Mouse (Mus musculus): ENCODE data around the gene Smad1. TPM values are rescaled to one million over a fixed set of nuclear protein-coding genes. Genes with fewer than 3 reads are reported as not detected.
A peak's percentile ranks its signal among the peaks of the same experiment; 100 is the strongest.

The Smad1 gene
- polyA plus RNA-seq, 1 experiment, result 23.8 TPM

DNA sequence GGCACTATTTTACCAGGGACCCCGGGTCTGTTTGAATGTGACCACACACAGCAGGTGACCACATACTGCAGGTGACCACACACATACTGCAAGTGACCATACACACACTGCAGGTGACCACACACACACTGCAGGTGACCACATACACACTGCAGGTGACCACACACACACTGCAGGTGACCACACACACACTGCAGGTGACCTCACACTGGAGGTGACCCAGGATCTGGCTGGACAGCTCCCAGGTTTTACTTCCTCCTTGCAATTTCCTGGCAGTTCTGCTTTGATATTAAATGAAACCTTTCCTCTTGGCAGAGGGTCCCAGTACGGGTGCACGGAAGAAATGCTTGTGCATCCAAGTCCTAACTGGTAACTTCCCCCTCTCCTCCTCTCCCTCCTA lies 75.3 kb downstream of the Smad1 start:
- TF ChIP-seq POLR2A (IDR thresholded peaks at IDR 0.05; ENCODE audit: insufficient read depth, low read length), result no peak
- TF ChIP-seq CTCF (IDR thresholded peaks at IDR 0.05; ENCODE audit: low read depth, low read length), result no peak
- no peak for TF ChIP-seq EP300 (IDR thresholded peaks at IDR 0.05; ENCODE audit: insufficient read depth, low read depth, low read length)
- no peaks in the 10 kb centered on the region for H3K36me3 ChIP-seq (ENCODE audit: control insufficient read depth, insufficient read depth, low read length, poor library complexity, severe bottlenecking)

DNA sequence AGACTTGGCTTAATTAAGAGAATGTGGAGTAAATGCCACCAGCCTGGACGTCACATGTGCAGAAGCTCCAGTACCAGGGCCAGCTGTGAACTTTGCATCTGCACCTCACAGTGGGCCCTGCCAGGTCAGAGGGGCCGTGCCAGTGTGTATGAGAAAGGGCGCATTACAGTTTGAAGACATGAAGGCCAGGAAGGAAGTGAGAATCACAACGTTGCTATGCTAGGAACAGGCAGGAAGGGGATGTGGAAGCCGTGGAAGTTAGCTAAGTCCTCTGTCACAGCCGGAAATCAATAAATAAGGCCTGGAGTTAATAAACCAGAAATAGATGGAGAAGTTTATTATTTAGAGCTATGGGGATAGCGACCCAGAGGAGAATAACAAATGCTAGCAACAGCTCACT lies 76.2 kb downstream of the Smad1 start:
- no peaks in the 10 kb centered on the region for H3K4me1 ChIP-seq (ENCODE audit: control insufficient read depth, insufficient read depth, low read length)
- no peak overlapping the region for H3K4me3 ChIP-seq (ENCODE audit: low read depth, low read length)
- H3K9me3 ChIP-seq (replicated peaks; ENCODE audit: control insufficient read depth, insufficient read depth, low read length, poor library complexity, severe bottlenecking), result no peaks in the 10 kb centered on the region
- no peak overlapping the region for H3K27ac ChIP-seq (ENCODE audit: insufficient read depth, low read length)
- no peak overlapping the region for H3K9ac ChIP-seq (ENCODE audit: low read depth, poor library complexity, severe bottlenecking)
- no peaks in the 10 kb centered on the region for H3K36me3 ChIP-seq (ENCODE audit: control insufficient read depth, insufficient read depth, low read length, poor library complexity, severe bottlenecking)
- H3K27me3 ChIP-seq (ENCODE audit: control insufficient read depth, insufficient read depth, low read length, poor library complexity, severe bottlenecking), result no peaks in the 10 kb centered on the region
- TF ChIP-seq EP300 (IDR thresholded peaks at IDR 0.05; ENCODE audit: insufficient read depth, low read depth, low read length) (no peak), CTCF (IDR thresholded peaks at IDR 0.05; ENCODE audit: low read depth, low read length) (no peak), POLR2A (IDR thresholded peaks at IDR 0.05; ENCODE audit: insufficient read depth, low read length) (no peak)

More for the DNA sequence above, 75.3 kb downstream of the Smad1 start:
- Histone ChIP-seq H3K4me3 (ENCODE audit: low read depth, low read length) (no peak overlapping the region), H3K27ac (ENCODE audit: insufficient read depth, low read length) (no peak overlapping the region), H3K27me3 (ENCODE audit: control insufficient read depth, insufficient read depth, low read length, poor library complexity, severe bottlenecking) (no peaks in the 10 kb centered on the region), H3K4me1 (ENCODE audit: control insufficient read depth, insufficient read depth, low read length) (no peaks in the 10 kb centered on the region), H3K9me3 (replicated peaks; ENCODE audit: control insufficient read depth, insufficient read depth, low read length, poor library complexity, severe bottlenecking) (no peaks in the 10 kb centered on the region), H3K9ac (ENCODE audit: low read depth, poor library complexity, severe bottlenecking) (no peak overlapping the region)

DNA sequence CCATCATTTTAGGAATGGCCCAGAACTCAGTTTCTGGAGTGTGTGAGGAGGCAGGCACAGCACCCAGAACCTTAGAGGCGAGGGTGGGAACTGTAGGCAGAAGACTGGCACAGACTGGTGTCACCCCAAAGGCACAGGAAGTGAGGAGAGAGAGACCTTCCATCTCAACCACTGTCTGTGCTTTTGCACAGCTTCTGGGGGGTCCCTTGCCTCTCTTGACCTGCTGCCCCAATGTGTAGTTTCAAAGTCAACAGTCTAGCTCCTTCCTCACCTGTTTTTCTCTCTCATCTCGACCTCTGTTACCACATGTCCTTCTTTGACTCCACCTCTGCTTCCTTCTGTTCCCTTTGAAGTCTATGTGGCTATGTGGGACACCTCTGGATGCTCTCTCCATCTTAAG lies 88.5 kb downstream of the Smad1 start:
- no peak for TF ChIP-seq EP300 (IDR thresholded peaks at IDR 0.05; ENCODE audit: insufficient read depth, low read depth, low read length)
- no peak for TF ChIP-seq POLR2A (IDR thresholded peaks at IDR 0.05; ENCODE audit: insufficient read depth, low read length)
- no peak for TF ChIP-seq CTCF (IDR thresholded peaks at IDR 0.05; ENCODE audit: low read depth, low read length)
- no peak overlapping the region for H3K27ac ChIP-seq (ENCODE audit: insufficient read depth, low read length)

DNA sequence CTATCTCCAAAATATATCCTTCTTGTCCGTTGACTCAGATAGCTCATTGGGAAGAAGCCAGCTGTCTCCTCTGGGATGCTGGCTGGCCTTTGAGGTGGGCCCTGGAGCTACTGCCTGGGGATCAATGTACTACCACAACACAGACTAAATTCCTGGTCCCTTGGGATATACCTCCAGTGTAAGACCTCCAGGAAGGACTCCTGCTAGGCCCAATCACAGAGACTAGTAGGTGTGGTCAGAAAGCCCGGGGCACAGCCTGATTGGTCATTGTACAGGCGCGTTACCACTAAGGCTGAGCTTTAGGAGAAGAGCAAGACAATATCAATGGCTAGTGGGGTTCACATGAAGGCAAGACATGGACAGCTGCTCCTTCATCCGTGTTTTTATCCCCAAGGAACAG lies 93.4 kb downstream of the Smad1 start:
- TF ChIP-seq CTCF (IDR thresholded peaks at IDR 0.05; ENCODE audit: low read depth, low read length), result no peak
- TF ChIP-seq EP300 (IDR thresholded peaks at IDR 0.05; ENCODE audit: insufficient read depth, low read depth, low read length), result no peak
- no peak for TF ChIP-seq POLR2A (IDR thresholded peaks at IDR 0.05; ENCODE audit: insufficient read depth, low read length)
- Histone ChIP-seq H3K9me3 (replicated peaks; ENCODE audit: control insufficient read depth, insufficient read depth, low read length, poor library complexity, severe bottlenecking) (no peaks in the 10 kb centered on the region), H3K4me3 (ENCODE audit: low read depth, low read length) (no peak overlapping the region), H3K27ac (ENCODE audit: insufficient read depth, low read length) (no peak overlapping the region), H3K27me3 (ENCODE audit: control insufficient read depth, insufficient read depth, low read length, poor library complexity, severe bottlenecking) (no peaks in the 10 kb centered on the region; the same call in 1 of the 2 replicates), H3K9ac (ENCODE audit: low read depth, poor library complexity, severe bottlenecking) (no peak overlapping the region), H3K36me3 (ENCODE audit: control insufficient read depth, insufficient read depth, low read length, poor library complexity, severe bottlenecking) (no peaks in the 10 kb centered on the region), H3K4me1 (ENCODE audit: control insufficient read depth, insufficient read depth, low read length) (no peaks in the 10 kb centered on the region)

More for the DNA sequence above, 88.5 kb downstream of the Smad1 start:
- H3K4me3 ChIP-seq (ENCODE audit: low read depth, low read length), result no peak overlapping the region
- H3K4me1 ChIP-seq (ENCODE audit: control insufficient read depth, insufficient read depth, low read length), result no peaks in the 10 kb centered on the region
- H3K27me3 ChIP-seq (ENCODE audit: control insufficient read depth, insufficient read depth, low read length, poor library complexity, severe bottlenecking), result no peaks in the 10 kb centered on the region; the same call in 1 of the 2 replicates
- H3K36me3 ChIP-seq (ENCODE audit: control insufficient read depth, insufficient read depth, low read length, poor library complexity, severe bottlenecking), result no peaks in the 10 kb centered on the region
- H3K9me3 ChIP-seq (replicated peaks; ENCODE audit: control insufficient read depth, insufficient read depth, low read length, poor library complexity, severe bottlenecking), result no peaks in the 10 kb centered on the region
- no peak overlapping the region for H3K9ac ChIP-seq (ENCODE audit: low read depth, poor library complexity, severe bottlenecking)

- H3K27me3 ChIP-seq (ENCODE audit: control insufficient read depth, insufficient read depth, low read length, poor library complexity, severe bottlenecking), result no peaks in the 10 kb centered on the region
- no peaks in the 10 kb centered on the region for H3K9me3 ChIP-seq (replicated peaks; ENCODE audit: control insufficient read depth, insufficient read depth, low read length, poor library complexity, severe bottlenecking)
- TF ChIP-seq EP300 (IDR thresholded peaks at IDR 0.05; ENCODE audit: insufficient read depth, low read depth, low read length), result no peak
- no peak for TF ChIP-seq POLR2A (IDR thresholded peaks at IDR 0.05; ENCODE audit: insufficient read depth, low read length)
- TF ChIP-seq CTCF (IDR thresholded peaks at IDR 0.05; ENCODE audit: low read depth, low read length), result no peak
- no peak overlapping the region for H3K4me3 ChIP-seq (ENCODE audit: low read depth, low read length)
- no peak overlapping the region for H3K9ac ChIP-seq (ENCODE audit: low read depth, poor library complexity, severe bottlenecking)
- no peak overlapping the region for H3K27ac ChIP-seq (ENCODE audit: insufficient read depth, low read length)
- H3K36me3 ChIP-seq (ENCODE audit: control insufficient read depth, insufficient read depth, low read length, poor library complexity, severe bottlenecking), result no peaks in the 10 kb centered on the region
- H3K4me1 ChIP-seq (ENCODE audit: control insufficient read depth, insufficient read depth, low read length), result no peaks in the 10 kb centered on the region
Observed at GRCm38 (mm10) chr8:79301548-79301947, 97.8 kb downstream of the Smad1 start.

DNA sequence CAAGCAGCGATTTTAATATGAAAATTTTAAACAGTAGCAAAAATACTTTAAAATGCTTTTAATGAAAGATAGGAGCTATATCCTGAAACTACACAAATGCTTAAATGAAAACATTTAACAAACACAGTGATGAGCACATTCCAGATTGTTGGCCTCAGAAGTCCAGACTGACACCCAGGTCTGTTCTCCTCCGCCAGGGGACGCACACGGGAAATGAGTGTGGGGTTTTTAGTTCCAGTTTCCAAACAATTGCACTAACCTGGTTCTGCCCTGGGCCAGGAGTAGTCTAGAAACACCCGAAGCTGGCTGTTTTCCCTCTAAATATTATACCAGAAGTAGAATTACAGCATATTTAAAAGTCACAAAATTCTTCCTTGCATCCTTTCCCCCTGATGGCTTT lies 99.6 kb downstream of the Smad1 start:
- Histone ChIP-seq H3K36me3 (ENCODE audit: control insufficient read depth, insufficient read depth, low read length, poor library complexity, severe bottlenecking) (no peaks in the 10 kb centered on the region), H3K4me3 (ENCODE audit: low read depth, low read length) (no peak overlapping the region), H3K27me3 (ENCODE audit: control insufficient read depth, insufficient read depth, low read length, poor library complexity, severe bottlenecking) (no peaks in the 10 kb centered on the region), H3K9ac (ENCODE audit: low read depth, poor library complexity, severe bottlenecking) (no peak overlapping the region), H3K4me1 (ENCODE audit: control insufficient read depth, insufficient read depth, low read length) (no peaks in the 10 kb centered on the region), H3K27ac (ENCODE audit: insufficient read depth, low read length) (no peak overlapping the region), H3K9me3 (replicated peaks; ENCODE audit: control insufficient read depth, insufficient read depth, low read length, poor library complexity, severe bottlenecking) (no peaks in the 10 kb centered on the region)
- TF ChIP-seq CTCF (IDR thresholded peaks at IDR 0.05; ENCODE audit: low read depth, low read length) (peak; percentile 16), POLR2A (IDR thresholded peaks at IDR 0.05; ENCODE audit: insufficient read depth, low read length) (no peak), EP300 (IDR thresholded peaks at IDR 0.05; ENCODE audit: insufficient read depth, low read depth, low read length) (no peak)
